Mouse (Mus musculus): ENCODE data around the gene Vezt. TPM values are rescaled to one million over a fixed set of nuclear protein-coding genes. Genes with fewer than 3 reads are reported as not detected.

The Vezt gene
- polyA plus RNA-seq, 1 experiment: 16.8 TPM

DNA sequence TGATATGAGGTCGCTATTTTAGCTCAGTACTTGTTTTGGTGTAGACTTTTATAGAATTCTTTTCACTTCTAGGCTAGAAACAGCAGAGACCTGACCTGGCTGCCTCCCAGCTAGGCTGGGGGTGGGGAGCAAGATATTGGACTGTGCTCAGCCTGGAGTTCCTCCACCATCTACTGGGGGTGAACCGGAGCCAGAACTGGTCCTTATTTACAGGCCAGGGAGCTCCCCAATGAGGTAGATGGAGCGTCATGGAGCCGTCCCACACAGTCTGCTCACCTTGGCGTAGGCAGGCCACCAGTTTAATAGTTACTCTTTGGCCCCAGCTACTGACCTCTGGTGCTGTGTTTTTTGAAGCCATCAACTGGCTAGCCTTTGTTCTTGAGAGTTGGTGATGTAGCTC is 33.1 kb upstream of the Vezt start:
- Histone ChIP-seq H3K79me2 (ENCODE audit: control insufficient read depth, insufficient read depth) (no peaks in the 10 kb centered on the region), H3K4me2 (ENCODE audit: low read depth) (no peak overlapping the region)

DNA sequence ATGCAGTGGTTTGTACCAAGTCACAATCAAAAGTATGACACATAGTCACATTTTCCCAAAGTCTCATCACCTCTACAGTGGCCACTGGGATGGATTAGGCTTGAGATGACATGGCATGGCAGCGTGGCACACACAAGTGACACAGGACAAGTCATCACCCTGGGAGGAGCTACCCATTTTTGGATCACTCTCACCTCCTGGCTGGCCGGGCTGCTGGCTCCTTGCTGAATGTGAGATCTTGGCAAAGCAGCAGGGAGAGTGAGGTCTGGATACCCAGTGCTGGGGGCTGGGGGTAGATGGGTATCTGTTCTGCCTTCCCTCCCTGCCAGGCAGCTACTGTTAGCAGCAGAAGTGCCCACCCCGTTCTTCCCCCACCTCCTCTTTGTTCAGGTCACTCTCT is 31.3 kb upstream of the Vezt start:
- TF ChIP-seq MAX (IDR thresholded peaks at IDR 0.05; ENCODE audit: low read depth) (no peak), USF1 (IDR thresholded peaks at IDR 0.05; ENCODE audit: low read depth) (no peak), MYOG (IDR thresholded peaks at IDR 0.05; ENCODE audit: control insufficient read depth in 1 of 3, insufficient read depth in 1 of 3, insufficient read length in 2 of 3, low read depth in 2 of 3) (no peak), SRF (IDR thresholded peaks at IDR 0.05; ENCODE audit: control insufficient read depth, insufficient read length, low read depth) (no peak), TCF3 (IDR thresholded peaks at IDR 0.05; ENCODE audit: insufficient read length, low read depth) (no peak), TCF12 (IDR thresholded peaks at IDR 0.05; ENCODE audit: insufficient read depth, poor library complexity, severe bottlenecking) (no peak), CEBPB (IDR thresholded peaks at IDR 0.05; ENCODE audit: insufficient read depth, poor library complexity, severe bottlenecking) (no peak), POLR2AphosphoS2 (IDR thresholded peaks at IDR 0.05; ENCODE audit: insufficient read length, low read depth) (no peak), E2F4 (IDR thresholded peaks at IDR 0.05; ENCODE audit: insufficient read depth) (no peak), MYOD1 (IDR thresholded peaks at IDR 0.05; ENCODE audit: control insufficient read depth in 1 of 3, insufficient read length in 2 of 3, low read depth in 2 of 3) (no peak), REST (IDR thresholded peaks at IDR 0.05; ENCODE audit: insufficient read depth, insufficient read length) (no peak), POLR2A (IDR thresholded peaks at IDR 0.05; ENCODE audit: insufficient read length, low read depth) (no peak)
- Histone ChIP-seq H3ac (ENCODE audit: control insufficient read depth, insufficient read length) (no peak overlapping the region), H3K4me2 (ENCODE audit: low read depth) (no peak overlapping the region), H3K36me3 (ENCODE audit: control insufficient read depth, insufficient read depth) (no peaks in the 10 kb centered on the region), H3K4me3 (no peak overlapping the region), H3K27me3 (ENCODE audit: control insufficient read depth, insufficient read depth, insufficient read length) (no peaks in the 10 kb centered on the region), H3K79me2 (ENCODE audit: control insufficient read depth, insufficient read depth) (no peaks in the 10 kb centered on the region)

More for the DNA sequence above, 33.1 kb upstream of the Vezt start:
- Histone ChIP-seq H3K36me3 (ENCODE audit: control insufficient read depth, insufficient read depth) (no peaks in the 10 kb centered on the region), H3K27me3 (ENCODE audit: control insufficient read depth, insufficient read depth, insufficient read length) (no peaks in the 10 kb centered on the region), H3K4me3 (no peak overlapping the region), H3ac (ENCODE audit: control insufficient read depth, insufficient read length) (no peak overlapping the region)
- TF ChIP-seq MYOD1 (IDR thresholded peaks at IDR 0.05; ENCODE audit: control insufficient read depth in 1 of 3, insufficient read length in 2 of 3, low read depth in 2 of 3): no peak
- no peak for TF ChIP-seq POLR2A (IDR thresholded peaks at IDR 0.05; ENCODE audit: insufficient read length, low read depth)

DNA sequence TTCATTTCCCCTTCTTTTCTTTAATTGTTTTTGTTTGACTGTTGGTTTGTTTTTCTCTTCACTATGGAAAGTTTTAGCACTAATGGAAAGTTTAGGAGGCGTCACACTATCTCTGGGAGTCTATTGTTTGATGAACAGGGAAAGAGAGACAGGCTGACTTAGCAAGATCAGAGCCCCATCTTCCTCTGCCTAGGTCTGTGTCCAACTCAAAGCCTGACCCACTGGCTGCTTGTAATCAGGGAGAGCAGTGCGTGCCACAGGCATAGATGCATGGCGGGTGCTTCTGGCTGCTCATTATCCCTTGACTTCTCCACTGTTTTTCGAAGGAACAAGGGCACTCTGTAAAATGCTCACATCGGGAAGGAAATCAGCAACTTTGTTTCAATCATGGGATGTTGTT is 26.7 kb upstream of the Vezt start:
- no peaks in the 10 kb centered on the region for H3K27me3 ChIP-seq (ENCODE audit: control insufficient read depth, insufficient read depth, insufficient read length)
- no peak overlapping the region for H3K4me3 ChIP-seq
- H3K79me2 ChIP-seq (ENCODE audit: control insufficient read depth, insufficient read depth): no peaks in the 10 kb centered on the region
- TF ChIP-seq MYOD1 (IDR thresholded peaks at IDR 0.05; ENCODE audit: control insufficient read depth in 1 of 3, insufficient read length in 2 of 3, low read depth in 2 of 3) (no peak), POLR2AphosphoS2 (IDR thresholded peaks at IDR 0.05; ENCODE audit: insufficient read length, low read depth) (no peak), TCF3 (IDR thresholded peaks at IDR 0.05; ENCODE audit: insufficient read length, low read depth) (no peak), POLR2A (IDR thresholded peaks at IDR 0.05; ENCODE audit: insufficient read length, low read depth) (no peak), REST (IDR thresholded peaks at IDR 0.05; ENCODE audit: insufficient read depth, insufficient read length) (no peak), SRF (IDR thresholded peaks at IDR 0.05; ENCODE audit: control insufficient read depth, insufficient read length, low read depth) (no peak), E2F4 (IDR thresholded peaks at IDR 0.05; ENCODE audit: insufficient read depth) (no peak), USF1 (IDR thresholded peaks at IDR 0.05; ENCODE audit: low read depth) (no peak), CEBPB (IDR thresholded peaks at IDR 0.05; ENCODE audit: insufficient read depth, poor library complexity, severe bottlenecking) (no peak), MAX (IDR thresholded peaks at IDR 0.05; ENCODE audit: low read depth) (no peak), MYOG (IDR thresholded peaks at IDR 0.05; ENCODE audit: control insufficient read depth in 1 of 3, insufficient read depth in 1 of 3, insufficient read length in 2 of 3, low read depth in 2 of 3) (no peak), TCF12 (IDR thresholded peaks at IDR 0.05; ENCODE audit: insufficient read depth, poor library complexity, severe bottlenecking) (no peak)
- no peak overlapping the region for H3ac ChIP-seq (ENCODE audit: control insufficient read depth, insufficient read length)
- H3K36me3 ChIP-seq (ENCODE audit: control insufficient read depth, insufficient read depth): peaks cover 5% of the 10 kb centered on the region
- no peak overlapping the region for H3K4me2 ChIP-seq (ENCODE audit: low read depth)

DNA sequence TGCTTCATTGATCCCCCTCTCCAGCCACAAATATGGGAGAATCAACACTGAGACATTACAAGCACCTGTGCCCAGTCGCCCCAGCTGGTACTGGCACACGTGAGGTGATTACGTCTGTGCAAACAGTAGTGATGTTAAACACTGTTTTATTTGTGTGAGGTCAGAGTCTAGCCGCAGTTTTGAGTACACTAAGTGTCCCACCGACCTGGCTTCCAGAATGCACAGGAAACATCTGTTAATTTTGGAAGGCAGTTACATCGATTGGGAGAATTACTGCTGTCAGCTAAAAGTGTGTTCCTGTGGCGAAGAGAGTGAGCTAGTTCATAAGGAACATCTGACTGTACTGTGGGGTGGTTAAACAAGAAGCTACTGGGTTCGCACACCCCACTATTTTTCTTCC is 24.6 kb upstream of the Vezt start:
- Histone ChIP-seq H3K36me3 (ENCODE audit: control insufficient read depth, insufficient read depth) (peaks cover 5% of the 10 kb centered on the region), H3K4me3 (no peak overlapping the region), H3K79me2 (ENCODE audit: control insufficient read depth, insufficient read depth) (no peaks in the 10 kb centered on the region), H3K4me2 (ENCODE audit: low read depth) (no peak overlapping the region), H3ac (ENCODE audit: control insufficient read depth, insufficient read length) (no peak overlapping the region), H3K27me3 (ENCODE audit: control insufficient read depth, insufficient read depth, insufficient read length) (no peaks in the 10 kb centered on the region)
- no peak for TF ChIP-seq TCF12 (IDR thresholded peaks at IDR 0.05; ENCODE audit: insufficient read depth, poor library complexity, severe bottlenecking)
- no peak for TF ChIP-seq MYOG (IDR thresholded peaks at IDR 0.05; ENCODE audit: control insufficient read depth in 1 of 3, insufficient read depth in 1 of 3, insufficient read length in 2 of 3, low read depth in 2 of 3)
- TF ChIP-seq MYOD1 (IDR thresholded peaks at IDR 0.05; ENCODE audit: control insufficient read depth in 1 of 3, insufficient read length in 2 of 3, low read depth in 2 of 3): no peak
- no peak for TF ChIP-seq USF1 (IDR thresholded peaks at IDR 0.05; ENCODE audit: low read depth)
- TF ChIP-seq TCF3 (IDR thresholded peaks at IDR 0.05; ENCODE audit: insufficient read length, low read depth): no peak
- TF ChIP-seq SRF (IDR thresholded peaks at IDR 0.05; ENCODE audit: control insufficient read depth, insufficient read length, low read depth): no peak
- no peak for TF ChIP-seq REST (IDR thresholded peaks at IDR 0.05; ENCODE audit: insufficient read depth, insufficient read length)

DNA sequence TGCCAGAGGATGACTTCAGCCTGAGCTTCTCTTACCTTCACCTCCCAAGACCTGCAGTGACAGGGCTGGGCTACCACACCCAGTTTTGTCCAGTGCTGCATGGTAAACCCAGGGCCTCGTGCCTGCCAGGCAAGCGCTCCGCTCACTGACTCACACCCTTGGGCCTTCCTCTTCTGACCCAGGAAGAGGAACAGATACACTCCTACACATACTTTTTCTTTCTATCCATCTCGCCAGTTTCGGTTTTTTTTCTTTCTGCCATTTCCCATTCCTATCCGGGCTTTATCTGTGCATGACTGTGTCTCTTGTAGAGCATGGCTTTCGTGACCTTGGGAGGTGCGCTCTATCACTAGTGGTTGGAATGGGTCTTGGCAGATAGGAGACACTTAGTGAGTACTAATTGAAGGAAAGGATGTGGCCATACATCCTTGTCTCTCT is 24.0 kb upstream of the Vezt start:
- H3K27me3 ChIP-seq (ENCODE audit: control insufficient read depth, insufficient read depth, insufficient read length): no peaks in the 10 kb centered on the region
- H3K36me3 ChIP-seq (ENCODE audit: control insufficient read depth, insufficient read depth): peaks cover 5% of the 10 kb centered on the region
- H3K79me2 ChIP-seq (ENCODE audit: control insufficient read depth, insufficient read depth): no peaks in the 10 kb centered on the region
- no peak overlapping the region for H3K4me2 ChIP-seq (ENCODE audit: low read depth)
- H3ac ChIP-seq (ENCODE audit: control insufficient read depth, insufficient read length): no peak overlapping the region
- H3K4me3 ChIP-seq: no peak overlapping the region
- TF ChIP-seq MAX (IDR thresholded peaks at IDR 0.05; ENCODE audit: low read depth): no peak
- no peak for TF ChIP-seq MYOG (IDR thresholded peaks at IDR 0.05; ENCODE audit: control insufficient read depth in 1 of 3, insufficient read depth in 1 of 3, insufficient read length in 2 of 3, low read depth in 2 of 3)
- TF ChIP-seq USF1 (IDR thresholded peaks at IDR 0.05; ENCODE audit: low read depth): no peak
- no peak for TF ChIP-seq MYOD1 (IDR thresholded peaks at IDR 0.05; ENCODE audit: control insufficient read depth in 1 of 3, insufficient read length in 2 of 3, low read depth in 2 of 3)
- no peak for TF ChIP-seq E2F4 (IDR thresholded peaks at IDR 0.05; ENCODE audit: insufficient read depth)
- TF ChIP-seq POLR2A (IDR thresholded peaks at IDR 0.05; ENCODE audit: insufficient read length, low read depth): no peak
- no peak for TF ChIP-seq SRF (IDR thresholded peaks at IDR 0.05; ENCODE audit: control insufficient read depth, insufficient read length, low read depth)
- TF ChIP-seq TCF12 (IDR thresholded peaks at IDR 0.05; ENCODE audit: insufficient read depth, poor library complexity, severe bottlenecking): no peak
- TF ChIP-seq CEBPB (IDR thresholded peaks at IDR 0.05; ENCODE audit: insufficient read depth, poor library complexity, severe bottlenecking): no peak
- no peak for TF ChIP-seq POLR2AphosphoS2 (IDR thresholded peaks at IDR 0.05; ENCODE audit: insufficient read length, low read depth)
- TF ChIP-seq REST (IDR thresholded peaks at IDR 0.05; ENCODE audit: insufficient read depth, insufficient read length): no peak
- no peak for TF ChIP-seq TCF3 (IDR thresholded peaks at IDR 0.05; ENCODE audit: insufficient read length, low read depth)

Data from myocyte (in vitro differentiated cells).